Mouse (Mus musculus) heart, postnatal 0 days (tissue): ENCODE results near the gene Tpgs1.

Experiments used
- CTCF ChIP-seq: IDR thresholded peaks from 2 replicates; pipeline ENCODE4 v1.5.1; 2016; ENCODE audit warnings: antibody characterized with exemption, control low read depth, low read depth
- EP300 ChIP-seq: IDR thresholded peaks from 2 replicates; pipeline ENCODE4 v1.6.1; 2016; ENCODE audit warnings: antibody characterized with exemption, low read depth

DNA sequence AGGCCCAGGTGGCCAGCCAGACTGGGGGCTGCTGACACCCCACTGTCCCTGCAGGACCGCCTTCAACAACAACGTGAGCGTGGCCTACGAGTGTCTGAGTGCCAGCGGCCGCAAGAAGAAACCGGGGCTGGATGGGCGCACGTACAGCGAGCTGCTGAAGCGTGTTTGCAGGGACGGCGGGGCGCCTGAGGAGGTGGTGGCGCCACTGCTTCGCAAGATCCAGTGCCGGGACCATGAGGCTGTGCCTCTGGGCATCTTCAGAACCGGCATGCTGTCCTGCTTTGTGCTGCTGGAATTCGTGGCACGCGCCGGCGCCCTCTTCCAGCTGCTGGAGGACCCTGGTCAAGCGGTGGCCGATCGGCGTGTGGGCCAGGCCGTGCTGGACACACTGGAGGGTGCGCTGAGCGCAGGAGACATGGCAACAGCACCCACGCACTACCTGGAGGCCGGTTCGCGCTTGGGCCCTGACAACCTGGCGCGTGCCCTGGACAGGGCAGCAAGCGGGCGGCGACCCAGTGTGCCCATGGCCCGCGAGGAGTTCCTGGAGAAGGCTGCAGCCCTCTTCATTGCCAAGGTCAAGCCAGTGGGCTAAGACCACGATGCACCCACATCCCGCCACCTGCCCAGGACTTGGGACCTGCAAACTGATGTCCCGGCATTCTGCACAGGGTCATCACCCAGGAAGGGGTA is 6.3 kb downstream of the Tpgs1 start:
- TF ChIP-seq CTCF (no peak), EP300 (no peak)
